Mouse (Mus musculus): ENCODE measurements around the gene Drc7. TPM values are rescaled to one million over a fixed set of nuclear protein-coding genes. Genes with fewer than 3 reads are reported as not detected.
"Not testable (repeated sequence)": the region's sequence is repeated elsewhere in the genome, so short reads cannot be mapped to it uniquely, and the experiment has no call there.

Drc7 gene
- polyA plus RNA-seq, 1 experiment, result not detected

GRCm38 (mm10) chr8:95025421-95025820, 29.5 kb upstream of the Drc7 start:
- Histone ChIP-seq H3K4me1 (ENCODE audit: control insufficient read depth, insufficient read depth, low read length) (peaks cover 9% of the 10 kb centered on the region), H3K4me3 (ENCODE audit: insufficient read depth, low read length) (no peak overlapping the region), H3K27ac (ENCODE audit: insufficient read depth, low read depth, low read length) (no peak overlapping the region)
- TF ChIP-seq POLR2A (IDR thresholded peaks at IDR 0.05; ENCODE audit: borderline replicate concordance, low read depth, low read length), result no peak
- TF ChIP-seq CTCF (IDR thresholded peaks at IDR 0.05; ENCODE audit: low read depth, low read length), result no peak

- not testable (repeated sequence) for H3K27ac ChIP-seq (ENCODE audit: insufficient read depth, low read depth, low read length); H3K4me3 ChIP-seq (ENCODE audit: insufficient read depth, low read length); H3K4me1 ChIP-seq (ENCODE audit: control insufficient read depth, insufficient read depth, low read length)
Observed at GRCm38 (mm10) chr8:95028391-95028790, 26.5 kb upstream of the Drc7 start.

- peaks cover 13% of the 10 kb centered on the region for H3K4me1 ChIP-seq (ENCODE audit: control insufficient read depth, insufficient read depth, low read length)
- peak overlapping the region; percentile 53 for H3K27ac ChIP-seq (ENCODE audit: insufficient read depth, low read depth, low read length)
- TF ChIP-seq POLR2A (IDR thresholded peaks at IDR 0.05; ENCODE audit: borderline replicate concordance, low read depth, low read length), result no peak
- TF ChIP-seq CTCF (IDR thresholded peaks at IDR 0.05; ENCODE audit: low read depth, low read length), result no peak
- no peak overlapping the region for H3K4me3 ChIP-seq (ENCODE audit: insufficient read depth, low read length)
Observed at GRCm38 (mm10) chr8:95037106-95037925, 17.6 kb upstream of the Drc7 start.

GRCm38 (mm10) chr8:95041883-95042784, 12.8 kb upstream of the Drc7 start:
- Histone ChIP-seq H3K4me3 (ENCODE audit: insufficient read depth, low read length) (no peak overlapping the region), H3K4me1 (ENCODE audit: control insufficient read depth, insufficient read depth, low read length) (peaks cover 7% of the 10 kb centered on the region), H3K27ac (ENCODE audit: insufficient read depth, low read depth, low read length) (no peak overlapping the region)
- TF ChIP-seq POLR2A (IDR thresholded peaks at IDR 0.05; ENCODE audit: borderline replicate concordance, low read depth, low read length) (no peak), CTCF (IDR thresholded peaks at IDR 0.05; ENCODE audit: low read depth, low read length) (no peak)

GRCm38 (mm10) chr8:95044811-95045210, 10.1 kb upstream of the Drc7 start:
- no peak for TF ChIP-seq POLR2A (IDR thresholded peaks at IDR 0.05; ENCODE audit: borderline replicate concordance, low read depth, low read length)
- no peak for TF ChIP-seq CTCF (IDR thresholded peaks at IDR 0.05; ENCODE audit: low read depth, low read length)
- H3K4me1 ChIP-seq (ENCODE audit: control insufficient read depth, insufficient read depth, low read length), result no peaks in the 10 kb centered on the region

GRCm38 (mm10) chr8:95046982-95047381, 7.9 kb upstream of the Drc7 start:
- TF ChIP-seq POLR2A (IDR thresholded peaks at IDR 0.05; ENCODE audit: borderline replicate concordance, low read depth, low read length), result no peak
- no peak for TF ChIP-seq CTCF (IDR thresholded peaks at IDR 0.05; ENCODE audit: low read depth, low read length)
- Histone ChIP-seq H3K4me3 (ENCODE audit: insufficient read depth, low read length) (no peak overlapping the region), H3K27ac (ENCODE audit: insufficient read depth, low read depth, low read length) (no peak overlapping the region), H3K4me1 (ENCODE audit: control insufficient read depth, insufficient read depth, low read length) (no peaks in the 10 kb centered on the region)

More at GRCm38 (mm10) chr8:95044811-95045210, 10.1 kb upstream of the Drc7 start:
- H3K27ac ChIP-seq (ENCODE audit: insufficient read depth, low read depth, low read length), result no peak overlapping the region
- H3K4me3 ChIP-seq (ENCODE audit: insufficient read depth, low read length), result no peak overlapping the region

- TF ChIP-seq CTCF (IDR thresholded peaks at IDR 0.05; ENCODE audit: low read depth, low read length) (no peak), POLR2A (IDR thresholded peaks at IDR 0.05; ENCODE audit: borderline replicate concordance, low read depth, low read length) (no peak)
- Histone ChIP-seq H3K27ac (ENCODE audit: insufficient read depth, low read depth, low read length) (no peak overlapping the region), H3K4me3 (ENCODE audit: insufficient read depth, low read length) (no peak overlapping the region), H3K4me1 (ENCODE audit: control insufficient read depth, insufficient read depth, low read length) (no peaks in the 10 kb centered on the region)
Observed at GRCm38 (mm10) chr8:95047884-95048680, 6.8 kb upstream of the Drc7 start.

GRCm38 (mm10) chr8:95049636-95050035, 5.3 kb upstream of the Drc7 start:
- Histone ChIP-seq H3K4me3 (ENCODE audit: insufficient read depth, low read length) (no peak overlapping the region), H3K4me1 (ENCODE audit: control insufficient read depth, insufficient read depth, low read length) (no peaks in the 10 kb centered on the region), H3K27ac (ENCODE audit: insufficient read depth, low read depth, low read length) (no peak overlapping the region)
- no peak for TF ChIP-seq CTCF (IDR thresholded peaks at IDR 0.05; ENCODE audit: low read depth, low read length)
- no peak for TF ChIP-seq POLR2A (IDR thresholded peaks at IDR 0.05; ENCODE audit: borderline replicate concordance, low read depth, low read length)

- Histone ChIP-seq H3K27ac (ENCODE audit: insufficient read depth, low read depth, low read length) (no peak overlapping the region), H3K4me1 (ENCODE audit: control insufficient read depth, insufficient read depth, low read length) (no peaks in the 10 kb centered on the region), H3K4me3 (ENCODE audit: insufficient read depth, low read length) (no peak overlapping the region)
- no peak for TF ChIP-seq CTCF (IDR thresholded peaks at IDR 0.05; ENCODE audit: low read depth, low read length)
- no peak for TF ChIP-seq POLR2A (IDR thresholded peaks at IDR 0.05; ENCODE audit: borderline replicate concordance, low read depth, low read length)
Observed at GRCm38 (mm10) chr8:95054438-95054837, 465 bp upstream of the Drc7 start.
